Mouse (Mus musculus) bone marrow macrophage, adult 2 months (primary cell): ENCODE measurements around the gene Avil. TPM values are rescaled to one million over a fixed set of nuclear protein-coding genes. Genes with fewer than 3 reads are reported as not detected.

ENCODE experiments used
- H3K27ac ChIP-seq: 2 replicates; pipeline ENCODE4 v1.5.1; 2012; ENCODE audit warnings: low read depth, low read length; ENCODE audit not compliant: insufficient read depth
- H3K4me1 ChIP-seq: 2 replicates; pipeline ENCODE4 v1.6.1; 2012; ENCODE audit warnings: low read length; ENCODE audit not compliant: control insufficient read depth, insufficient read depth
- H3K4me3 ChIP-seq: 2 replicates; pipeline ENCODE4 v1.5.1; 2012; ENCODE audit warnings: mild to moderate bottlenecking, low read length, moderate library complexity; ENCODE audit not compliant: insufficient read depth
- CTCF ChIP-seq: IDR thresholded peaks from 2 replicates; pipeline ENCODE4 v1.5.1; 2012; ENCODE audit warnings: low read depth, mild to moderate bottlenecking, low read length, moderate library complexity
- POLR2A ChIP-seq: IDR thresholded peaks from 2 replicates; pipeline ENCODE4 v1.6.1; 2012; ENCODE audit warnings: mild to moderate bottlenecking, low read depth, low read length, borderline replicate concordance
- polyA plus RNA-seq: library from polyadenylated mRNA; stranded (reverse); fragments of >200 nt; gene quantifications from 2 replicates; pipeline ENCODE4 v1.2.4, GENCODE M21; 2012; ENCODE audit not compliant: missing spikeins, insufficient read depth, insufficient read length

Avil gene
- polyA plus RNA-seq, 1 experiment: not detected

DNA sequence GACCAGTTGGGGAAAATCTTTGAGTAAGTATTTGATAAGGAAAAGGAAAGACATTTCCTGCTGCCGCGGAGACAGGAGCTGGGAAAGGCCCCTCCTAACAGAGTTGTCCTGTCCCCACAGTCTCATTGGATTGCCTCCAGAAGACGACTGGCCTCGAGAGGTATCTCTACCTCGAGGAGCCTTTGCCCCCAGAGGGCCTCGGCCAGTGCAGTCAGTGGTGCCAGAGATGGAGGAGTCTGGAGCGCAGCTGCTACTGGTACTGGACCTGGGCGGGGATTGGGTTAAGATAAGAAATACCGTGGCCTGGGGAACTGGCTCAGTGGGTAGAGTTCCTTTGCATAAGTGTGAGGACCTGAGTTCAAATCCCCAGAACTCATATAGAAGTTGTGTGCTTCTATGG lies 65.5 kb downstream of the Avil start:
- no peak overlapping the region for H3K27ac ChIP-seq

DNA sequence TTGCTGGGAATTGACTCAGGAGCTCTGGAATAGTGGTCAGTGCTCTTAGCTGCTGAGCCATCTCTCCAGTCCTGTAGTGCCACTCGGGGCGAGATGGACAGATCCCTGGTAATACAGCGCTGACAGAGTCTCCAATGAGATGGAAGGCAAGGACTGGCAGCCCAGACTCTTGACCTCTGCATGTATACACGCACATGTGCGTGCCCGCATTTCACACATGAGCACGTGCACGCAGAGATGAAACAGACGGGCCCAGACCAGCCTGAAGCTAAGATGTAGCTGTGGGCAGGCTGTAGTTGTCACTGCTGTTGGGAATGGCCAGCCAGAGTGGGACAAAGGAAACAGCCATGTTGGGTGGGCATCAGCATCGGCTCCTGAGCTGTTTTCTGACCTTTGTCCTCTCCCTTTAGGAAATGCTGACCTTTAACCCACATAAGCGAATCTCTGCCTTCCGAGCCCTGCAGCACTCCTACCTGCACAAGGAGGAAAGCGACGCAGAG lies 66.1 kb downstream of the Avil start:
- Histone ChIP-seq H3K27ac (no peak overlapping the region), H3K4me3 (no peak overlapping the region), H3K4me1 (peaks cover 21% of the 10 kb centered on the region)
- TF ChIP-seq POLR2A: no peak
- no peak for TF ChIP-seq CTCF

More for the DNA sequence above, 65.5 kb downstream of the Avil start:
- H3K4me1 ChIP-seq: peaks cover 20% of the 10 kb centered on the region
- TF ChIP-seq POLR2A: no peak
- TF ChIP-seq CTCF: no peak
- no peak overlapping the region for H3K4me3 ChIP-seq

DNA sequence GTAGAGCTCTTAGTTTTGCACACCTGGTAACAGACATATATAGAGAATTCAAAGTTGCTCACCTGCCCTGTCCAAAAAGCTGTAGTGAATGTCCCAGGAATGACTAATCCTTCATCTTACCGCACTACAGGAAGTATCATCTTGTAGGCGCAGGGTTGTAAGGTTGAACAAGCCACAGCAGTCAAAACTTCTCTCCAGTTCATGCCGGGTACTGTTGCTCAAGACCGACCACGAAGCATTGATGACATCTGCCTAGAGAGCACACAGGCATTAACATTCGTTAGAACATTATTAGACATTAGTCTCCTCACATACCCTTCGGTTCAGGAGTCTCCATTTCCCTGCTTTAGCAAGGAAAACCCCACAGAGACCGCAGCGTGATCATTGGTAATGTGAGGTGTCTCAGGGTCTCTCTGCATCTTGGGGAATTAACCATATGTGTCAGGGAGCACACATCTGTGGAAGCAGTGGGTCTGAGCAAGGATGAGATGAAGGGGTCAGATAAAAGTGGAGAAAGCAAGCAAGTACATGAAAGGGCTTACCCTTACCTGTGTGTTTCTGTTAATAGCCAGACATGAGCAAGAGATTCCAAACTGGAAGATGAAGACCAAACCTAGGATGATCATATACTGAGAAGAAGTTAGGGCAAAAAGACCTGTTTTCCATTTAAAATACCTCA lies 68.0 kb downstream of the Avil start:
- H3K4me3 ChIP-seq: 0 out of 2 replicates have a peak overlapping the region, but pooled peaks have one; percentile 95
- TF ChIP-seq CTCF (no peak), POLR2A (no peak)
- peaks cover 14% of the 10 kb centered on the region for H3K4me1 ChIP-seq
- no peak overlapping the region for H3K27ac ChIP-seq

DNA sequence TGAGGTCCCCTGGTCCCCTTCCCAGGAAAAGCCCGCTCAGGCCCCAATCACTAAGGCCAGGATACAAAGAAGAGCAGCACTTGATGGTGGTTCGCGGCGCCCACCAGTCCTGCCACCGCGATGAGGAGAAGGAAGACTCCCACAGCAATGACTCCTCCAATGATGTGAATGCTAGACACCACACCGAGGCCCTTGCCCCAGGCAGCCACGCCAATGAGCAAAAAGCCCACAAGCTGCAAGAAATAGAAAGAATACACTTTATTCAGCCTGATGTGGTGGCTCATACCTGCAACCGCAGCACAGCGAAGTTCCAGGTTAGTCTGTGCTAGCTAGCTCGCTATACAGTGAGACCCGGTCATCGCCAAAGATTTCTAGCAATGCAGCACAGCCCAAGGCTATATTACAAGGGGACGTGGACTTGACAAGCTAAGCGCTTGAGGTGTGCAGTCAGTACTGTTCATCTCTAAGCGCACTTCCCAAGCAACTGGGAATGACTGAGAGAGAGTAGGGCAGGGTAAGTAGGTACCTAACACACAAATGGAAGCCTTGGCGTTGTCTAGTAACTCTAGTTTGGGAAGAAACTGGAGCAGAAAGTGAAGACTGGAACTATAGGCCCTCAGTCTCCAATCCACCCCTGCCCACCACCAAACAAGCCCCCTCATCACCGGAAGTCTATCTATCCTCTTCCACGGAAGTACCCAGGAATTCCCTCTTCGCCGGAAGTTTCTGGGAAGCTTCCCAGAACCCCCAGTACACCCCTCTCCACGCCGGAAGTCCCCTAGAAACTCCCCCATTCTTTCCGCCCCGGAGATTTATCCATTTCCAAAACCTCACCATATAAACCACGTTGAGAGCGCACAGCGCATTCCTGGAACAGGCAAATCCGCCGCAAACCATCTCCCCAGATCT lies 69.0 kb downstream of the Avil start:
- Histone ChIP-seq H3K4me1 (peaks cover 14% of the 10 kb centered on the region), H3K27ac (peak overlapping the region; percentile 75)
- TF ChIP-seq POLR2A: no peak; the same call in 1 of the 2 replicates
- no peak for TF ChIP-seq CTCF

More for the DNA sequence above, 69.0 kb downstream of the Avil start:
- H3K4me3 ChIP-seq: peak overlapping the region; percentile 95

Other genes starting within 250 kb of the Avil start
- 3.7 and 5.0 TPM in 2 replicates for gene Atp23, start 99.4 kb upstream of the Avil start, polyA plus RNA-seq
- 117 and 123 TPM in 2 replicates for gene Ctdsp2, start 22.0 kb upstream of the Avil start, polyA plus RNA-seq
- 12.9 and 16.4 TPM in 2 replicates for gene Tsfm, start 30.1 kb downstream of the Avil start, polyA plus RNA-seq
- 3.1 and 4.3 TPM in 2 replicates for gene Mettl1, start 40.7 kb downstream of the Avil start, polyA plus RNA-seq
- gene Eef1akmt3, start 40.8 kb downstream of the Avil start, polyA plus RNA-seq: 0.34 TPM in 1 of 2 replicates, not detected in the other
- gene Cyp27b1, start 47.5 kb downstream of the Avil start, polyA plus RNA-seq: not detected in 2 replicates
- 1.2 and 1.7 TPM in 2 replicates for gene March9, start 59.5 kb downstream of the Avil start, polyA plus RNA-seq
- 161 and 187 TPM in 2 replicates for gene Cdk4, start 62.8 kb downstream of the Avil start, polyA plus RNA-seq
- 116 and 126 TPM in 2 replicates for gene Tspan31, start 69.6 kb downstream of the Avil start, polyA plus RNA-seq
- 0.85 and 2.0 TPM in 2 replicates for gene Agap2, start 74.6 kb downstream of the Avil start, polyA plus RNA-seq
- gene Os9, start 120.4 kb downstream of the Avil start, polyA plus RNA-seq: 164 and 167 TPM in 2 replicates
- gene B4galnt1, start 164.5 kb downstream of the Avil start, polyA plus RNA-seq: 42.2 and 50.6 TPM in 2 replicates
- not detected in 2 replicates for gene Slc26a10, start 179.9 kb downstream of the Avil start, polyA plus RNA-seq
- gene Arhgef25, start 189.4 kb downstream of the Avil start, polyA plus RNA-seq: 1.3 TPM in 1 of 2 replicates, not detected in the other
- gene Dtx3, start 195.0 kb downstream of the Avil start, polyA plus RNA-seq: 60.1 and 68.7 TPM in 2 replicates
- 34.5 and 35.0 TPM in 2 replicates for gene Pip4k2c, start 210.9 kb downstream of the Avil start, polyA plus RNA-seq